Mouse (Mus musculus) adrenal gland, postnatal 14 days (tissue): ENCODE data around the gene Serpinb13. TPM values are rescaled to one million over a fixed set of nuclear protein-coding genes. Genes with fewer than 3 reads are reported as not detected.
A peak's percentile ranks its signal among the peaks of the same experiment; 100 is the strongest.
"Not testable (repeated sequence)": the region's sequence is repeated elsewhere in the genome, so short reads cannot be mapped to it uniquely, and the experiment has no call there.

Experiments used
- DNase-seq: peaks from one replicate; pipeline ENCODE4 v3.0.0; 2021; ENCODE audit warnings: mixed read lengths
- long read RNA-seq, 2 experiments: library from polyadenylated mRNA; stranded (forward); transcript quantifications; one replicate each; pipeline ENCODE4 v2.0.0; 2021
- total RNA-seq: library from RNA; stranded (reverse); gene quantifications from 2 replicates; pipeline ENCODE4 v1.2.3, GENCODE M21; 2021

The Serpinb13 gene
- total RNA-seq, result not detected in 2 replicates
- long read RNA-seq, experiment 1, result 0 reads
- long read RNA-seq, experiment 2, result 0 reads

DNA sequence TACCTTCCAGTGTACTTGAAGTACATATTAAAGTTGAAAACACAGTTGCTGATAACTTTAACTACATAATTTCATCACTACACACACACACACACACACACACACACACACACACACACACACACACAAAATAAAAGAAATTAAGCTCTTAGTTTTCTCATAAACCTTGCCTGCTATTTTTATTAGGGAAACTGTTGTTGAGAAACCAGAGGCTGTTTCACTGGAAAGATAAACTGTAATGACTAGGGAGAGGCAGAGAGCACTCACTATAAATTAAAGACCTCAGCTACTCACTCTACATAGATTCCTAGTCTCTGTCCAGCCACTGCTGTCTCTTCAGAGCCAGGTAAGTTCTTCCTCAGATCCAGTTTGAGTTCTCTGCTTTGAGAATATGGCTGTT, at the start of gene Serpinb13:
TSS of gene Serpinb13 (plus strand) at position 301 of the 400 bp plus-strand sequence.
- no peak for DNase-seq

DNA sequence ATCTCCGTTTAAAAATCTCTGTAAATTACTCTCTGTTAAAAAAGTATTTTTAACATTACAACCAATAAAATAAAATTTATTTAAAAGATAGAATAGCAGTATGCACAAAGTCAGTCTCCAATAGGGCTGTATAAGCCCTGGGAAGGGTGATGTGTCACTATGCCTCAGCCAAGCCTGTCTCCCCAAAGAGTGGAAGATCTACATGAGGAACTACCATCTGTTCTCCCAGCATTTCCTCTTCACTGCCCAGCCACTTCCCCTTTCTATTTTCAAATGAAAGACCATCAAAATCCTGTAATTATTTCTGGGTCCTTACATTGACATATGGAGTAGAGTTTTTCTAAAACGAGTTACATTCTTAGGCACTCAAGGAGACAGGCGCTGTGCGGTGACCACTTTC, 48.8 kb upstream of the Serpinb13 start:
- DNase-seq, result no peak

DNA sequence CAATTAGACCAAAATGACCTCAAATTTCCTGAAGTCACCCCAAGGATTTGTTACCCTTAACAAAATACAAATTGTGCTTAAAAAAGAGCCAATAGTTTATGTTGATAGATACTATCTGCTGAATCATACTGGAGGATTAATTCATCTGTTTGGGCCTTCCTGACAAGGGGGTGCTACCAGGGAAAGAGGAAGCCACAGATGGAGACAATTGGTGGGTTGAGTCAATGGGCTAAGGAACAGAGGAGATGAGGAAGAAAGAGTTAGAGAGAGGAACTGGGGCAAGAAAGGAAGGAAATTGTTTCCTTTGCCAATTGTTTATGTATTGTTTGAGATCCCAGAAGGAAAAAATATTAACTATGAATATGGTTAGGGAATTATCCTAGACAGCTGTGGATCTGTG, 47.1 kb upstream of the Serpinb13 start:
- no peak for DNase-seq

DNA sequence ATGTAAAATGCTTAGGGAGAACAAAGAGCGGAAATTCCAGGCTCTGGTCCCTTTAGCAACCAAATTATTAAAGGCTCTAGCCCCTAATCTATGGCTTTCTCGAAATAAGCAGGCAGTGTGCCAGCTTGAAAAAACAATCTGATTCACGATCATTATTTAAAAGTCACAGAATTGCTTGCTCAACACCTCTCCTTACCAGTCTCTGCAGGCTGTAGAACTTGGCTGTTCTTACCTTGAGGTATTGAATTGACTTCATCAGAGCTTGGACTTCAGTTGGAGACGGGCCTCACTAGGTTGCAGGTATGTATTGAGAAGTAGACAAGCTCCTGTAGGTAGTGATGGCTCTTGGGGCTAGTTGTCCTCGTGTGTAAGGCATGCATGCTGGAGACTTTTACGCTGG, 46.5 kb upstream of the Serpinb13 start, which contains the start of gene Serpinb12:
TSS of gene Serpinb12 (plus strand) at position 185 of the 400 bp plus-strand sequence.
- no peak for DNase-seq

DNA sequence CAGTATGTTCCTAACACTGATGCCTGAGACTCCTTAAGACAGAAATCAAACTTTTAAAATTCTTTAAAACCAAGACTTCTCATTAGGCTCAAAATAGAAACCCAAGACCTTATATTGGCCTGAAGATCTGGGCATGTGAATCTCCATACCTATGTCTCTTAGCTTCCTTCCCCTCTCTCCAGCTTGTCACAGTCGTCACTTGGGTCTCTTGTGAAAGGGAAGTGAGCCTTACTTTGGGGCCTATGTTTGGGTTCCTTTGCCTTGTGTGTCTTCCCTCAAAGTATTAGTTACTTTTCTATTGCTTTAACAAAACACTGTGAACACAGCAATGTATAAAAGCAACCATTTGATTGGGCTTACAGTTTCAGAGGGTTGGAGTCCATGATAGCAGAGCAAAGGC, 33.6 kb upstream of the Serpinb13 start:
- DNase-seq, result no peak

DNA sequence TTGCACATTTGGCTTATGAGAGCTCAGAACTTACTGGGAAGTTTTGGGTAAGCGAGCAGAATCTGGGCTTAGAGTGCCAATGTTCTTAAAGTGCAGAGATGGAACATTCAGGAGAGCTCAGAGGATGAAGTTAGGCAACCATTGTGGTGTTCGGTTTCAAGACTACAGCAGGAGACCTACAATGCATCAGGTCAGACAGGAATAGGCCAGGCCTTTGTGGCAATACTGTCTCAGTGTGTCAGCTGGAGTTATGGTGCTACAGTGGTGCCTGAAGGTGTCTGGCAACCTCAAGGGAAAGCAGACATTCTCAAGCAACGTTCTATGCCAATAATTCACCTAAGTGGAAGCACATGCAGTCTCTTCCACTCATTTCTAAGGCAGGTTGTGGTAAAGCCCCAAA, 20.8 kb upstream of the Serpinb13 start:
- DNase-seq, result no peak

DNA sequence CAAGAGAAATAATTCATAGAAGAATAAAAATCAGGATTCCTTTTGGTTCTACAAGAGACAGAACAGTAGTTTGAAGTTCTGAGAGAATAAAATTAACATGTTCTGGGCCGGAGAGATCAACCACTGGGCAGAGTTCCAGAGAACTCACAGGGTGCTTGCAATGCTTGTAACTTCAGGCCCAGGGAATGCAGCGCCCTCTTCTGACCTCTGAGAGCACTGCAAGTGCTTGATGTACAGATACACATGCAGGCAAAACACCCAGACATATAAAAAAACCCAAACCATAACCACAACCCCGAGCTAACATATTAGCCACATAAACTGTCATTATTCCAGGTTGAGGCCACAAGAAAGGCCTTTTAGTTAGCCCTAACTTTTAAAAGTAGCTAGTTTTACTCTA, 19.8 kb upstream of the Serpinb13 start:
- peak; percentile 19 for DNase-seq

DNA sequence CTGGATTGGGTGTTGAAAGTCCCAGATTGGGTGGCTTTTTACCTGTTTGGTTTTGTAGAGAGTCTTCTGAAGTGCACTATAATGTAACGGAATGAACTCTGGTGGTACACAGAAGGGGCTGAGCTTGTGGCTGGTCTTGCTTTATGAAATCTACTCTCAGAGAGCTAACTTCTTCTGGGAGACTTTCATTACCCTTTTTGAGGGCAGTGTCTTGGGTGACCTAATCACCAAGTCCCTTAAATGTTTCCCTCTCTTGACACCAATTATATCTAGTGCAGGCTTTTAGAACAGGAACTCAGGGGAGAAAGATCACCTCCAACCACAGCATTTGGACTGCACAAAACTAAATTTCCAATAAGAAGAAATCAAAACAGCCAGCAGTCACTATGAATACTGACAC, 2.3 kb downstream of the Serpinb13 start:
- no peak for DNase-seq

DNA sequence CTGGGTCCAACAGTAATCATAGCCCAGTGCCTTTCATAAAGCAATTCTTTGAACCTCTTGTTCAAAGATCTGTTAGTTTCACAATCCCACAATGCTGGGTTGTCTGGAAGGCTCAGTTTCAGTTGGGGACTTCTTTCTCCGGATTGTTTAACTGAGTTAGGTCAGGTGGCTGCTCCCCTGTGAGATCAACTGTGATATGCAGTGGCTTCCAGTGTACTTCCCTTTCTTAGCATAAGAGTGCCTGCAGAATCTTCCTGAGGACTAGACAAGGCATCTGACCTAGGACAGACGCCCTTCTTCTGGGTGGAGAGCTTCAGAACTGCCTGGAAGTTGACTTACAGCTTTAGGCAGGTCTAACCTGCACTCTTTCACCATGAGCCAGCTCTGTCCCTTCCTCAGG, 3.1 kb downstream of the Serpinb13 start:
- DNase-seq, result no peak

DNA sequence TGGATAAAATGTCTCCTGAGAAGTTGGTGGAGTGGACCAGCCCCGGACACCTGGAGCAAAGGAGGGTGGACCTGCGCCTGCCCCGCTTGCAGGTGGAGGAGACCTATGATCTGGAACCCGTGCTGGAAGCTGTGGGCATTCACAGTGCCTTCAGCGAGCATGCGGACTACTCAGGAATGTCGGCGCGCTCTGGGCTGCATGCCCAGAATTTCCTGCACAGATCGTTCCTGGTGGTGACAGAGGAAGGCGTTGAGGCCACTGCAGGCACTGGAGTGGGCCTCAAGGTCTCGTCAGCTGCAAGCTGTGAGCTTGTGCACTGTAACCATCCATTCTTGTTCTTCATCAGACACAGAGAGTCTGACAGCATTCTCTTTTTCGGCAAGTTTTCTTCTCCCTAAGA, 19.6 kb downstream of the Serpinb13 start:
- DNase-seq, result peak; percentile 49

DNA sequence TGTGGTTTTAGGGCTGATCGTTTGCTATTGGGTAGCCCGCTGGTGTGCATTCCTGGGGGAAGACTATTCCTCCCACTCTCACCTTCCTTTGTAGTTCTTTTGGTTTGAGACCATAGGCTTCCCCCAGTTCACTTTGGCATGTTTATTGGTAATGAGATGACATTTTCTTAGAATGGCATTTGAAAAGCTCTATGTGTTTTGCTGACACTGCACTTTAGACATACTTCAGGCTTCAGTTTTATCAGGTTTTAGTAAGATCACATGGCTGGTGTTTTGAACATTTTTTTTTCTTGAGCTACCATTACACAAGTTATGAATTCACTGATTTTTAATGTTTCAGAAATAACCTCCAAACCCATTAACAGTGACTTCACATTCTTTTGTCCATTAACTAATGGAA, 21.0 kb downstream of the Serpinb13 start:
- no peak for DNase-seq

DNA sequence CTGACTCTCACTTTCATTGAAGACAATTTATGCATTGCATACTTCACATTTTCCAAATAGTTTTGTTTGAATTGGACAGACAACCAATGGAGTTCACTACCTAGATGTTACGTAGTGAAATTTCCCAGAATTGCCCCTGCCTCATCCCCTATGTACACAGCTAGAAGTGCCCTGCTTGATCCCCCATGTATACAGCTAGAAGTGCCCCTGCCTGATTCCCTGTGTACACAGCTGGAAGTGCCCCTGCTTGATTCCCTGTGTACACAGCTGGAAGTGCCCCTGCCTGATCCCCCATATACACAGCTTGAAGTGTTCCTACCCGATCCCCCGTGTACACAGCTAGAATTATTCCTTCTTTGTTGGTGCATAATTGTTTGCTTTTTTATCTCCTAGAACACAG, 25.5 kb downstream of the Serpinb13 start:
- no peak for DNase-seq

DNA sequence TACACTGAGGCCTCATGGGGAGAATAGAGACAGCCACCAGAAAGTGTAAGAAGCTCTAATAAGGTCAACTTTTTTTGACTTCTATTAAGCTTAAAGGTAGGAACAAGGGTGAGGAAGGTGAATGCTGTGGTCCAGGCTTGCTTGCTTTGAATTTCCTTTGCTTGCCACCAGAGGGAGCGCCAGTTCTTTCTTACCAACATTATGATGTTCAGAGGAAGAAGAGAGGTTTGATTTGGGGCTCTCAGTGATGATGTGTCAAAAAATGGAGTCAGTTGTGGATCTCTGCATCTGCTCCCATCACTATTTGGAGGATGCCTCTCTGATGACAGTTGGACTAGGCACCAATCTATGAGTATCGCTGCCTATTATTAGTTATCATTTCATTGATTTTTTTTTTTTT, 33.7 kb downstream of the Serpinb13 start:
- peak; percentile 11 for DNase-seq

DNA sequence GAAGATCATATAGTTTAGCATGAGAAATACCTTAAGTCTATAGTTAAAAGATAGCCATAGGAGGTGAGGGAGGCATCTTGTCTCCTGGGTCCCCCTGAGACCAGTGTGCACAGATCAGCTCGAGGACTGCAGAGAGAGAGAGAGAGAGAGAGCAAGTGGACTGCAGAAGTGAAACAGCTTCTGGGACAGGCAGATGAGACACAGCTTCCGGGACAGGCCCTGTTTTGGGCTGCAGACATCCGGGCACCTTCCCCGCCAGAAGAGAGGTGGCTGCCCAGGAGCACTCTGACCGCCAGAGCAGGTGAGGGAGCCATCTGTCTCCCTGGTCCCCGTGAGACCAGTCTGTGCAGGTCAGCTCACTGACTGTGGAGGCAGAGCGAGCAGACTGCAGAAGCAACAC, 34.4 kb downstream of the Serpinb13 start:
- DNase-seq, result no peak

DNA sequence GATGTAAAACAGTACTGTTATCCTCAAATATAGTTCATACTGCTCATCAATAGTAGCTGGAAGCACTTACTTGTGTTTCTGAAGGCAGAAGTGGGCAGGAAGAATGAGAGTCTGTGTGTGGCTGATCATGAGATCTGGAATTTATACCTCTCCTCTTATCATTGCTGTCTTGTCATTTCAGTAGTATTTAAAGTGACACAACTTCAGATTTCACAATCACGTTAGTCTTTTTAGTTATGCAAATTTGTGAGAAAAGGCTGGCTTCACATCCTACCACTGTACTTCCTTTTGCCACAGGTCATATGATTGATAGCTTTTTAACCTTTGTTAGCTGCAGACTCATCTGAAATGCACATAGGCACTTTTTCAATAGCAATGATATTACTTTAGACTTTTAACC, 45.1 kb downstream of the Serpinb13 start:
- no peak for DNase-seq

DNA sequence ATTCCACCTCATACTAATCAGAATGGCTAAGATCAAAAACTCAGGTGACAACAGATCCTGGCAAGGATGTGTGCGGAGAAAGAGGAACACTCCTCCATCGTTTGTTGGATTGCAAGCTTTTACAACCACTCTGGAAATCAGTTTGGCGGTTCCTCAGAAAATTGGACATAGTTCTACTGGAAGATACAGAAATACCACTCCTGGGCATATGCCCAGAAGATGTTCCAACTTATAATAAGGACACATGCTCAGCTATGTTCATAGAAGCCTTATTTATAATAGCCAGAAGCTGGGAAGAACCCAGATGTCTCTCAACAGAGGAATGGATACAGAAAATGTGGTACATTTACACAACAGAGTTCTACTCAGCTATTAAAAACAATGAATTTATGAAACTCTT, 53.5 kb downstream of the Serpinb13 start:
- DNase-seq, result not testable (repeated sequence)

Other genes with a start within 250 kb of the Serpinb13 start
- gene Kdsr, start 221.3 kb upstream of the Serpinb13 start, total RNA-seq, result 27.7 and 29.2 TPM in 2 replicates
- gene Vps4b, start 184.3 kb upstream of the Serpinb13 start, total RNA-seq, result 87.3 and 92.2 TPM in 2 replicates
- gene Serpinb5, start 119.8 kb upstream of the Serpinb13 start, total RNA-seq, result not detected in 2 replicates
- not detected in 2 replicates for gene Serpinb12, start 46.5 kb upstream of the Serpinb13 start, total RNA-seq
- not detected in 2 replicates for gene Serpinb3a, start 71.3 kb downstream of the Serpinb13 start, total RNA-seq
- gene Serpinb3d, start 102.5 kb downstream of the Serpinb13 start, total RNA-seq, result not detected in 2 replicates